Comparison of ENCODE assay signal across 12 mouse cellular contexts in genomic region chr2:71019277-71019676, GRCm38 (mm10). TPM values are rescaled to one million over a fixed set of nuclear protein-coding genes. Genes with fewer than 3 reads are reported as not detected.
A peak's percentile ranks its signal among the peaks of the same experiment; 100 is the strongest.
DNase-seq lines count a peak whose midpoint lies in the region; ATAC-seq lines count a peak whose summit lies in the region.
"Had no signal": no experiment of that assay in that cellular context is flagged by ENCODE, and none has a peak within 500 bp of the region (broad histone marks: within the 10 kb centered on the region; RNA-seq: fewer than 3 reads in every experiment).

No protein-coding gene starts in this region.

- H3K4me3 ChIP-seq in heart, embryonic 10.5 days: no peak overlapping the region
- H3K4me3 ChIP-seq in neural tube, embryonic 14.5 days (ENCODE audit: low read depth, low read length): no peak overlapping the region
- H3K4me3 ChIP-seq in neural tube, embryonic 15.5 days (replicated peaks): no peak overlapping the region
- H3K4me3 ChIP-seq: stomach, embryonic 15.5 days had no signal

- ATAC-seq in neural tube, embryonic 14.5 days (ENCODE audit: low read depth): peak; percentile 46; the same call in 1 of the 2 replicates
- ATAC-seq in neural tube, embryonic 15.5 days (ENCODE audit: low FRiP score): no peak

- H3K27me3 ChIP-seq in heart, embryonic 10.5 days (ENCODE audit: insufficient read depth, poor library complexity, severe bottlenecking): no peaks in the 10 kb centered on the region
- H3K27me3 ChIP-seq in neural tube, embryonic 14.5 days (ENCODE audit: control insufficient read depth, insufficient read depth, low read length): no peaks in the 10 kb centered on the region
- H3K27me3 ChIP-seq in neural tube, embryonic 15.5 days (replicated peaks): no peaks in the 10 kb centered on the region
- H3K27me3 ChIP-seq: stomach, embryonic 15.5 days had no signal

- intact Hi-C loops in heart, postnatal 25 days (cut with DNase I): loop anchor here (1.0 kb wide), 1 partner anchor 8 kb away; no protein-coding TSS in a partner anchor

- no peaks in the 10 kb centered on the region for H3K9me3 ChIP-seq in heart, embryonic 10.5 days
- no peaks in the 10 kb centered on the region for H3K9me3 ChIP-seq in neural tube, embryonic 14.5 days (ENCODE audit: control insufficient read depth, low read length)
- H3K9me3 ChIP-seq in neural tube, embryonic 15.5 days (replicated peaks): no peaks in the 10 kb centered on the region
- H3K9me3 ChIP-seq: G1E; stomach, embryonic 15.5 days had no signal

- 65% methylated on average over 9 of the region's 9 CpGs for WGBS in heart, embryonic 10.5 days
- 40% methylated on average over 9 of the region's 9 CpGs for WGBS in neural tube, embryonic 14.5 days
- 45% methylated on average over 9 of the region's 9 CpGs for WGBS in neural tube, embryonic 15.5 days

- peak overlapping the region; percentile 83 for H3K27ac ChIP-seq in heart, embryonic 10.5 days
- no peak overlapping the region for H3K27ac ChIP-seq in neural tube, embryonic 14.5 days (ENCODE audit: low read depth, low read length)
- no peak overlapping the region for H3K27ac ChIP-seq in neural tube, embryonic 15.5 days (replicated peaks)
- H3K27ac ChIP-seq: stomach, embryonic 15.5 days had no signal

- peaks cover 16% of the 10 kb centered on the region; the same call in 1 of the 2 replicates for H3K4me1 ChIP-seq in heart, embryonic 10.5 days
- H3K4me1 ChIP-seq in neural tube, embryonic 14.5 days (ENCODE audit: control insufficient read depth, insufficient read depth, low read length): no peaks in the 10 kb centered on the region
- H3K4me1 ChIP-seq in neural tube, embryonic 15.5 days: peaks cover 8% of the 10 kb centered on the region; the same call in 1 of the 2 replicates
- H3K4me1 ChIP-seq: stomach, embryonic 15.5 days had no signal

- H3K9ac ChIP-seq in neural tube, embryonic 14.5 days (replicated peaks; ENCODE audit: low read depth, low read length): no peak overlapping the region
- H3K9ac ChIP-seq in neural tube, embryonic 15.5 days (replicated peaks): no peak overlapping the region
- H3K9ac ChIP-seq: stomach, embryonic 15.5 days had no signal

- H3K4me2 ChIP-seq in neural tube, embryonic 14.5 days (ENCODE audit: low read depth, low read length): no peak overlapping the region
- H3K4me2 ChIP-seq in neural tube, embryonic 15.5 days: no peak overlapping the region
- H3K4me2 ChIP-seq: stomach, embryonic 15.5 days had no signal

- peak; percentile 6 for DNase-seq in cerebellum, adult 11 months
- DNase-seq in cerebellum, adult 9-10 months: no peak
- peak; percentile 73 for DNase-seq in heart, embryonic 10.5 days (ENCODE audit: low spot score)
- no peak for DNase-seq in heart, postnatal 25 days (ENCODE audit: low spot score)
- DNase-seq in skeletal muscle tissue, adult 2 months (ENCODE audit: low read depth, low spot score): peak; percentile 56
- DNase-seq in kidney, postnatal 10 days: no peak
- DNase-seq: kidney, adult 2 months; right cerebral cortex, adult 18-20 months had no signal

- no peaks in the 10 kb centered on the region for H3K36me3 ChIP-seq in heart, embryonic 10.5 days
- no peaks in the 10 kb centered on the region for H3K36me3 ChIP-seq in neural tube, embryonic 14.5 days (ENCODE audit: control insufficient read depth, insufficient read depth, low read length)
- no peaks in the 10 kb centered on the region for H3K36me3 ChIP-seq in neural tube, embryonic 15.5 days
- H3K36me3 ChIP-seq: stomach, embryonic 15.5 days had no signal

RNA-seq across cellular contexts. Expression of gene Dcaf17, which starts 35.9 kb away (rescaled TPM):
- polyA plus RNA-seq in heart, embryonic 10.5 days (2016; fragmentation: Nextera tagmentation; extraction: Ambion mirVana): 24.9 and 25.8 TPM in 2 replicates
- total RNA-seq in heart, postnatal 25 days (2021): 1 to 10 TPM; 4.9 to 5.2 TPM
- polyA plus RNA-seq in neural tube, embryonic 14.5 days (2014; fragmentation: Nextera tagmentation; extraction: Ambion mirVana): 27.5 and 31.7 TPM in 2 replicates
- 31.0 and 33.3 TPM in 2 replicates for polyA plus RNA-seq in neural tube, embryonic 15.5 days (2015; fragmentation: Nextera tagmentation; extraction: Ambion mirVana)

RNA-seq across cellular contexts. Expression of gene Mettl8, which starts 36.1 kb away (rescaled TPM):
- 14.6 and 15.7 TPM in 2 replicates for polyA plus RNA-seq in heart, embryonic 10.5 days (2016; fragmentation: Nextera tagmentation; extraction: Ambion mirVana)
- total RNA-seq in heart, postnatal 25 days (2021): 1 to 10 TPM; 4.2 to 5.3 TPM
- polyA plus RNA-seq in neural tube, embryonic 14.5 days (2014; fragmentation: Nextera tagmentation; extraction: Ambion mirVana): 13.3 and 14.1 TPM in 2 replicates
- 12.9 and 16.0 TPM in 2 replicates for polyA plus RNA-seq in neural tube, embryonic 15.5 days (2015; fragmentation: Nextera tagmentation; extraction: Ambion mirVana)

Comparison
In these comparisons a context has a peak if more than half of its experiments do, and no peak if none do; other contexts are left out.
1. DNase-seq: peak in cerebellum, adult 11 months (single experiment), heart, embryonic 10.5 days (single experiment) and skeletal muscle tissue, adult 2 months (single experiment); none in cerebellum, adult 9-10 months (single experiment), heart, postnatal 25 days (single experiment) and kidney, postnatal 10 days (single experiment).